Mouse (Mus musculus): ENCODE data around the gene Tle3.

The Tle3 gene

GRCm38 (mm10) chr9:61435191-61435989, 63.2 kb downstream of the Tle3 start:
- peak; percentile 17 to 32 for DNase-seq (ENCODE audit: low spot score in 2 of 2)

DNA sequence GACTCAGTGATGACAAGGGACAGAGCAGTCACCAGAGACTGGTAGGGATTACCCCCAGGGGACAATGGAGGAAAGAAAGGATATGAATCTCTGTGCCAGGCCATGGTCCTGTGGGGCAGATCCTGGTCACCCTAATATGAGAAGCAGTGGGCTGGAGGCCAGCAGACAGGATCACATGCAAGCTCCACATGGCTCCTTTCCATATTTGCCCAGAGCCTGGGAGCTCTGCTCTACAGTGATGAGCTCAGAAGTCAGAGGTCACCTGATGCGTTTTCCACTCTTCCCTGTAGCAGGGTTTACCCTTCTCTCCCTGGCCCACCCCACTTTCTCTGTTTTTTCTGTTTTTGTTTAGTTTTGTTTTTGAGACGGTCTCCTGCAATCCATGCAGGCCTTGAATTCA, 63.9 kb downstream of the Tle3 start:
- DNase-seq (ENCODE audit: low spot score in 2 of 2): no peak

GRCm38 (mm10) chr9:61436761-61437160, 64.6 kb downstream of the Tle3 start:
- DNase-seq (ENCODE audit: low spot score in 2 of 2): no peak

GRCm38 (mm10) chr9:61439092-61439491, 66.9 kb downstream of the Tle3 start:
- DNase-seq (ENCODE audit: low spot score in 2 of 2): no peak

GRCm38 (mm10) chr9:61439979-61440378, 67.8 kb downstream of the Tle3 start:
- no peak for DNase-seq (ENCODE audit: low spot score in 2 of 2)

GRCm38 (mm10) chr9:61441206-61441913, 69.2 kb downstream of the Tle3 start:
- DNase-seq (ENCODE audit: low spot score in 2 of 2): no peak

DNA sequence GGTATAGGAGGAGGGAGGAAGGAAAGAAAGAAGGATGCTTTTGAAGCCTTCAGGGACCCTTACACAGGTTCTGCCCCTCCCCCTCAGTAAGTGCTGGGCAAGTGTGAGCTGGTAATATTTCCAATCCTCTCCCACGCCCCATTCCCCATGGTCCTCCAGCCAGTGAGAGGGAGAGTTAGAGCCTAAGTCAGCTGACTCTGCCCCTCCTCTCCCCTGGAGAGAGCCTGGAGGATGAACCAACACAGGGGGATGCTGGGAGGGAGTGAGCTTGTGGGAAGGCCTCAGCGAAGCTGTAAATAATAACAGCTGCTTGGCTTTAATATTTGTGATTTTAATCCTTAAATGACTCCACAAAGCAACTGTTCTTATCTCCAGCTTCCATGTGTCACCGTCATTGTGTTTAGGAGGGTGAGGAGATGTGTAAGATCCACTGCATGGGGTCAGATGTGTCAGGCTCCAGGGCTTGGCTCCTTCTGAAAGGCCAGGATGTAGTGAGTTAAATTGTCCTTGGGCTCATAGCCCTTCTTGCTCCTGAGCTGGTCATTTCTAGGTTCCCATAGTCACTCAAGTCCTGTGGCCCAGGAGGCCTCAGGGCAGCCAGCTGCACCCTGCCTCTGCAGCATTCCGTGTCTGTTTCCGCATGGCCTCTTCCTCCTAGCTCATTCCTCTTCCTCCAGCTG, 70.9 kb downstream of the Tle3 start:
- no peak for DNase-seq (ENCODE audit: low spot score in 2 of 2)

GRCm38 (mm10) chr9:61445151-61445550, 73.0 kb downstream of the Tle3 start:
- DNase-seq (ENCODE audit: low spot score in 2 of 2): no peak

GRCm38 (mm10) chr9:61445711-61446222, 73.6 kb downstream of the Tle3 start:
- DNase-seq (ENCODE audit: low spot score in 2 of 2): no peak

DNA sequence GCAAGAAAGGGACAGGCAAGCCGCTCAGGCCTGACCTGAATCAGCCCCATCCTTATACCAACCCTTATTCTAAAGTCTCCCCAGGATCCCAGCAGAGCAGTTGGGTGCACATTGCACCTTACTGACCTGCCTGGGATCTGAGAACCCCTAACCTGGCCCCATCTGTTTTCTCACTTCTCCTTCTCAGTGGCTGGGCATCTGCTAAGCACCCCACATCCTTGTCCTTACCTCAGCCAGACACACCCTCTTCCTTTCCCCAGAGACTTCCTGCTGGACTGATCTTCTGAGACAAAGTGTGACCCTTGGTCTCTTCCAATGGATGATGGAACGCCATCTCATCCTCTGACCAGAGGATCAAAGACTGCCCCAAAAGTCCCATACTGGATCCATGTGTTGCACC, 74.8 kb downstream of the Tle3 start:
- DNase-seq (ENCODE audit: low spot score in 2 of 2): no peak

GRCm38 (mm10) chr9:61449363-61449904, 77.3 kb downstream of the Tle3 start:
- no peak for DNase-seq (ENCODE audit: low spot score in 2 of 2)

GRCm38 (mm10) chr9:61452081-61452480, 79.9 kb downstream of the Tle3 start:
- no peak for DNase-seq (ENCODE audit: low spot score in 2 of 2)

- no peak for DNase-seq (ENCODE audit: low spot score in 2 of 2)
These were observed 83.7 kb downstream of the Tle3 start for GRCm38 (mm10) chr9:61455861-61456261.

- DNase-seq (ENCODE audit: low spot score in 2 of 2): no peak
These were observed 84.4 kb downstream of the Tle3 start for GRCm38 (mm10) chr9:61456441-61457161.

DNA sequence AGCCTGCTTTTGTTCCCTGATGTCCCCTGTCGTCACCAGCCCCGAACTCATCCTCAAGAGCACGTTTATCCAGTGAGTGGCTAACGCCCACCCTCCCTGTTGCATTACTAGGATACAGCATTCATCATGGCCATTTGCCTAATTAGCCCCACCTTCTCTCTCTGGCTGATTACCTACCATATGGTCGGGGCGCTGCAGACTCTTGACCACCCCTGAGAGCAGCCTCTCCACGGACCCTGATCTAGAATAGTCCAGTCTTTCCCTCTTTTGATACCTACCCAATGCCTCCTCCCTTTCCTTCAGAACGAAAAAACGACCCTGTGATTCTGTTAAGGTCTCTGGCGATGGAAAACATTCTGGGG, 85.0 kb downstream of the Tle3 start:
- no peak for DNase-seq (ENCODE audit: low spot score in 2 of 2)

- no peak for DNase-seq (ENCODE audit: low spot score in 2 of 2)
These were observed 89.7 kb downstream of the Tle3 start for GRCm38 (mm10) chr9:61461859-61462258.

DNA sequence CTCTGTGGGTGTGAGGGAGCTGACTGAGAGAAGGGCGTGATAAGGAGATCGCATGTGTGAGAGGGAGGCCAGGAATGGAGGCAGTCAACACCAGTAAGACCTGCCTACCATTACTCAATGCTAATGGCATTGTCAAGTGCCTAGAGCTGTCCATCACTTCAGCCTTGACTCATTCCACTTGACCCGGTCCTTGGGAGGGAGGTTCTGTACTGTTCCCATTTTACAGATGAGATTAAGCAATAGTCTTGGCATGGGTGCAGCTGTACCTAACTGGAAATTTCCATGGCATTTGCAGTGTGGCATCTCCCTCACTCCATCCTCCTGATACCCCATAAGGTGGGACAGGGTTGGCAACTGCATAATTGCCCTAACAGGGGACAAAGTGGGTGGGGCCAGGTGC, 95.3 kb downstream of the Tle3 start:
- no peak for DNase-seq (ENCODE audit: low spot score in 2 of 2)

Measured in left cerebral cortex, adult 9 months (tissue).